Mouse (Mus musculus) G1E (cell line): Measurements from ENCODE around the gene C530008M17Rik. TPM values are rescaled to one million over a fixed set of nuclear protein-coding genes. Genes with fewer than 3 reads are reported as not detected.

Source experiments
- ATAC-seq: 2 replicates; pipeline ENCODE4 v1.8.0; 2016; ENCODE audit warnings: mild to moderate bottlenecking; ENCODE audit not compliant: insufficient number of reproducible peaks, poor library complexity, low FRiP score, severe bottlenecking; ENCODE audit errors: extremely low read depth
- DNase-seq: peaks from one replicate; pipeline ENCODE4 v3.0.0; 2012; ENCODE audit warnings: low spot score
- H3K27me3 ChIP-seq: 2 replicates; pipeline ENCODE4 v1.6.1; 2012; ENCODE audit warnings: mild to moderate bottlenecking, low read length, inconsistent platforms; ENCODE audit not compliant: insufficient read depth
- H3K36me3 ChIP-seq: replicated peaks from 2 replicates; pipeline ENCODE3; 2012; ENCODE audit warnings: mild to moderate bottlenecking, inconsistent platforms
- H3K4me1 ChIP-seq: 2 replicates; pipeline ENCODE4 v1.6.1; 2012; ENCODE audit warnings: low read depth, low read length, inconsistent platforms, mixed read lengths; ENCODE audit not compliant: insufficient read depth
- H3K4me3 ChIP-seq: 2 replicates; pipeline ENCODE4 v1.5.1; 2012; ENCODE audit warnings: low read depth, mild to moderate bottlenecking, inconsistent platforms, low read length, moderate library complexity, mixed read lengths
- H3K9me3 ChIP-seq: replicated peaks from 2 replicates; pipeline ENCODE4 v1.6.1; 2012; ENCODE audit warnings: inconsistent platforms
- CTCF ChIP-seq: IDR thresholded peaks from 2 replicates; pipeline ENCODE4 v1.5.1; 2012; ENCODE audit warnings: low read depth, low read length, inconsistent platforms, mixed read lengths
- GATA1 ChIP-seq: IDR thresholded peaks from 2 replicates; pipeline ENCODE4 v1.6.1; 2012; ENCODE audit warnings: borderline replicate concordance, low read length, inconsistent platforms, mixed read lengths
- GATA2 ChIP-seq: IDR thresholded peaks from 2 replicates; pipeline ENCODE4 v1.6.1; 2012; ENCODE audit warnings: low read depth, low read length, inconsistent platforms, borderline replicate concordance
- POLR2AphosphoS5 ChIP-seq: IDR thresholded peaks from 2 replicates; pipeline ENCODE4 v1.6.1; 2012; ENCODE audit warnings: low read depth, low read length, inconsistent platforms; ENCODE audit not compliant: insufficient replicate concordance
- TAL1 ChIP-seq: conservative IDR thresholded peaks from 2 replicates; pipeline ENCODE4 v1.6.1; 2012; ENCODE audit warnings: low read depth, low read length, inconsistent platforms, mixed read lengths
- polyA plus RNA-seq: library from polyadenylated mRNA; stranded (reverse); fragments of >175 nt; gene quantifications from 2 replicates; pipeline ENCODE4 v1.2.3, GENCODE M21; 2012
- total RNA-seq, 2 experiments: library from RNA; stranded (forward) in 1 of 2; stranded (reverse) in 1 of 2; fragments of 200-1000 nt in 1 of 2; fragments of >200 nt in 1 of 2; fragmentation: Nextera tagmentation in 1 of 2; gene quantifications; 2 replicates each; pipeline ENCODE4 v1.2.3; 2014 to 2017

Gene C530008M17Rik
- total and polyA plus RNA-seq, 3 experiments: 7.3 to 41.5 (median 25.1) TPM

GRCm38 (mm10) chr5:76664936-76665335, 8.6 kb downstream of the C530008M17Rik start:
- H3K9me3 ChIP-seq: peaks cover 2% of the 10 kb centered on the region
- TF ChIP-seq POLR2AphosphoS5: no peak
- no peak for TF ChIP-seq CTCF
- TF ChIP-seq GATA1: no peak
- no peak for TF ChIP-seq GATA2
- no peak for TF ChIP-seq TAL1
- ATAC-seq (no peak), DNase-seq (no peak)
- H3K4me3 ChIP-seq: no peak overlapping the region
- peaks cover 66% of the 10 kb centered on the region for H3K36me3 ChIP-seq
- H3K4me1 ChIP-seq: peaks cover 38% of the 10 kb centered on the region
- no peaks in the 10 kb centered on the region for H3K27me3 ChIP-seq

- Histone ChIP-seq H3K9me3 (peaks cover 2% of the 10 kb centered on the region), H3K27me3 (no peaks in the 10 kb centered on the region), H3K4me1 (peaks cover 33% of the 10 kb centered on the region), H3K36me3 (peaks cover 65% of the 10 kb centered on the region), H3K4me3 (no peak overlapping the region)
- TF ChIP-seq CTCF: no peak
- no peak for TF ChIP-seq POLR2AphosphoS5
- TF ChIP-seq GATA2: no peak
- no peak for TF ChIP-seq GATA1
- no peak for TF ChIP-seq TAL1
- ATAC-seq (no peak), DNase-seq (no peak)
Measured at GRCm38 (mm10) chr5:76665421-76665820, 9.1 kb downstream of the C530008M17Rik start.

GRCm38 (mm10) chr5:76666026-76666756, 9.9 kb downstream of the C530008M17Rik start:
- DNase-seq (no peak), ATAC-seq (no peak)
- H3K9me3 ChIP-seq: peaks cover 2% of the 10 kb centered on the region
- H3K27me3 ChIP-seq: no peaks in the 10 kb centered on the region
- H3K36me3 ChIP-seq: peaks cover 67% of the 10 kb centered on the region
- H3K4me3 ChIP-seq: no peak overlapping the region
- peaks cover 33% of the 10 kb centered on the region for H3K4me1 ChIP-seq
- TF ChIP-seq TAL1 (no peak), CTCF (no peak), POLR2AphosphoS5 (no peak), GATA1 (no peak), GATA2 (no peak)

- no peak for ATAC-seq
- TF ChIP-seq GATA2 (no peak), POLR2AphosphoS5 (no peak), TAL1 (no peak), GATA1 (no peak), CTCF (no peak)
- no peak for DNase-seq
- Histone ChIP-seq H3K36me3 (peaks cover 67% of the 10 kb centered on the region), H3K4me3 (no peak overlapping the region), H3K4me1 (peaks cover 26% of the 10 kb centered on the region), H3K9me3 (peaks cover 2% of the 10 kb centered on the region), H3K27me3 (no peaks in the 10 kb centered on the region)
Measured at GRCm38 (mm10) chr5:76668118-76668517, 11.8 kb downstream of the C530008M17Rik start.

- H3K27me3 ChIP-seq: no peaks in the 10 kb centered on the region
- H3K4me3 ChIP-seq: no peak overlapping the region
- H3K4me1 ChIP-seq: peaks cover 26% of the 10 kb centered on the region
- H3K9me3 ChIP-seq: peaks cover 2% of the 10 kb centered on the region
- H3K36me3 ChIP-seq: peaks cover 68% of the 10 kb centered on the region
- TF ChIP-seq POLR2AphosphoS5 (no peak), GATA1 (no peak), TAL1 (no peak), CTCF (no peak), GATA2 (no peak)
- ATAC-seq: no peak
- no peak for DNase-seq
Measured at GRCm38 (mm10) chr5:76668547-76668946, 12.2 kb downstream of the C530008M17Rik start.

- H3K27me3 ChIP-seq: no peaks in the 10 kb centered on the region
- TF ChIP-seq GATA2 (no peak), CTCF (no peak), TAL1 (no peak), GATA1 (no peak), POLR2AphosphoS5 (no peak)
- peaks cover 5% of the 10 kb centered on the region for H3K9me3 ChIP-seq
- ATAC-seq: no peak
- DNase-seq: no peak
- H3K36me3 ChIP-seq: peaks cover 75% of the 10 kb centered on the region
- H3K4me3 ChIP-seq: no peak overlapping the region
- H3K4me1 ChIP-seq: peaks cover 38% of the 10 kb centered on the region
Measured at GRCm38 (mm10) chr5:76670183-76670582, 13.9 kb downstream of the C530008M17Rik start.
